Mouse (Mus musculus): ENCODE results near the gene Cx3cl1.

GRCm38 (mm10) chr8:94773048-94773447 lies 1.2 kb downstream of the Cx3cl1 start:
- TF ChIP-seq GATA1 (IDR thresholded peaks at IDR 0.05; ENCODE audit: borderline replicate concordance, low read length) (no peak), CTCF (IDR thresholded peaks at IDR 0.05; ENCODE audit: low read depth, low read length) (no peak)
